Mouse (Mus musculus) forebrain, embryonic 13.5 days (tissue): ENCODE data around the gene Syt2. TPM values are rescaled to one million over a fixed set of nuclear protein-coding genes. Genes with fewer than 3 reads are reported as not detected.

Experiments used
- ATAC-seq: fragments of 200-750 bp; cut with Nextera tagmentation; 2 replicates; pipeline ENCODE4 v1.8.0; 2017
- H3K27ac ChIP-seq: fragments of 300-500 bp; sonication (generic); 2 replicates; pipeline ENCODE4 v1.5.1; 2015; ENCODE audit warnings: inconsistent platforms, mild to moderate bottlenecking, moderate library complexity
- H3K27me3 ChIP-seq: fragments of 300-500 bp; sonication (generic); 2 replicates; pipeline ENCODE4 v1.6.1; 2015; ENCODE audit warnings: mild to moderate bottlenecking, inconsistent platforms
- H3K36me3 ChIP-seq: fragments of 300-500 bp; sonication (generic); 2 replicates; pipeline ENCODE4 v1.6.1; 2015; ENCODE audit warnings: mild to moderate bottlenecking, inconsistent platforms; ENCODE audit not compliant: poor library complexity, severe bottlenecking
- H3K4me1 ChIP-seq: fragments of 300-500 bp; sonication (generic); 2 replicates; pipeline ENCODE4 v1.6.1; 2015; ENCODE audit warnings: inconsistent platforms
- H3K4me2 ChIP-seq: fragments of 300-500 bp; sonication (generic); 2 replicates; pipeline ENCODE4 v1.6.1; 2015; ENCODE audit warnings: inconsistent platforms, mild to moderate bottlenecking, moderate library complexity
- H3K4me3 ChIP-seq: fragments of 300-500 bp; sonication (generic); 2 replicates; pipeline ENCODE4 v1.5.1; 2015; ENCODE audit warnings: mild to moderate bottlenecking, inconsistent platforms
- H3K9ac ChIP-seq: fragments of 300-500 bp; sonication (generic); 2 replicates; pipeline ENCODE4 v1.6.1; 2015; ENCODE audit warnings: mild to moderate bottlenecking, inconsistent platforms
- H3K9me3 ChIP-seq: fragments of 300-500 bp; sonication (generic); replicated peaks from 2 replicates; pipeline ENCODE4 v1.6.1; 2016; ENCODE audit warnings: inconsistent platforms
- WGBS: fragments of 180-500 bp; shearing (Covaris S2); methylation state at CpG from one replicate; pipeline ENCODE4 v1.1.7; 2015; 5-methylcytosine and 5-hydroxymethylcytosine counted together
- polyA plus RNA-seq: library from polyadenylated mRNA; unstranded; fragments of >200 nt; fragmentation: Nextera tagmentation; extraction: Ambion mirVana; gene quantifications from 2 replicates; pipeline ENCODE4 v1.2.1, GENCODE M21; 2015

Syt2 gene
- polyA plus RNA-seq, 1 experiment from 2014 or later = 1.1 TPM

- Histone ChIP-seq H3K4me2 (no peak overlapping the region), H3K9me3 (no peaks in the 10 kb centered on the region), H3K4me3 (no peak overlapping the region), H3K27ac (no peak overlapping the region), H3K4me1 (no peaks in the 10 kb centered on the region), H3K27me3 (no peaks in the 10 kb centered on the region), H3K9ac (no peak overlapping the region), H3K36me3 (peaks cover 9% of the 10 kb centered on the region)
- ATAC-seq = no peak
- whole genome bisulfite sequencing = 70% methylated on average over 13 of the region's 13 CpGs
These were observed 109.2 kb downstream of the Syt2 start for GRCm38 (mm10) chr1:134755548-134756189.

GRCm38 (mm10) chr1:134756190-134756873 lies 109.9 kb downstream of the Syt2 start:
- no peak overlapping the region for H3K4me3 ChIP-seq
- 64% methylated on average over 10 of the region's 10 CpGs for WGBS
- H3K4me2 ChIP-seq = no peak overlapping the region
- ATAC-seq = no peak
- peaks cover 9% of the 10 kb centered on the region for H3K36me3 ChIP-seq
- H3K9me3 ChIP-seq = no peaks in the 10 kb centered on the region
- no peak overlapping the region for H3K9ac ChIP-seq
- H3K4me1 ChIP-seq = no peaks in the 10 kb centered on the region
- H3K27ac ChIP-seq = no peak overlapping the region
- H3K27me3 ChIP-seq = no peaks in the 10 kb centered on the region

GRCm38 (mm10) chr1:134757230-134757629 lies 110.8 kb downstream of the Syt2 start:
- H3K4me3 ChIP-seq = no peak overlapping the region
- no peaks in the 10 kb centered on the region for H3K27me3 ChIP-seq
- H3K4me2 ChIP-seq = no peak overlapping the region
- no peaks in the 10 kb centered on the region for H3K4me1 ChIP-seq
- H3K36me3 ChIP-seq = peaks cover 9% of the 10 kb centered on the region
- whole genome bisulfite sequencing = 90% methylated on average over 3 of the region's 3 CpGs
- H3K27ac ChIP-seq = no peak overlapping the region
- H3K9me3 ChIP-seq = no peaks in the 10 kb centered on the region
- no peak for ATAC-seq
- H3K9ac ChIP-seq = no peak overlapping the region

- ATAC-seq = no peak
- H3K4me1 ChIP-seq = no peaks in the 10 kb centered on the region
- no peaks in the 10 kb centered on the region for H3K27me3 ChIP-seq
- no peak overlapping the region for H3K4me3 ChIP-seq
- H3K27ac ChIP-seq = no peak overlapping the region
- 96% methylated on average over 6 of the region's 6 CpGs for WGBS
- H3K36me3 ChIP-seq = peaks cover 9% of the 10 kb centered on the region
- no peak overlapping the region for H3K9ac ChIP-seq
- no peaks in the 10 kb centered on the region for H3K9me3 ChIP-seq
- H3K4me2 ChIP-seq = no peak overlapping the region
These were observed 112.7 kb downstream of the Syt2 start for GRCm38 (mm10) chr1:134759133-134759532.

GRCm38 (mm10) chr1:134760642-134761041 lies 114.2 kb downstream of the Syt2 start:
- Histone ChIP-seq H3K4me2 (no peak overlapping the region), H3K27me3 (no peaks in the 10 kb centered on the region), H3K9ac (no peak overlapping the region), H3K36me3 (peaks cover 9% of the 10 kb centered on the region), H3K9me3 (no peaks in the 10 kb centered on the region), H3K27ac (no peak overlapping the region), H3K4me1 (no peaks in the 10 kb centered on the region), H3K4me3 (no peak overlapping the region)
- 86% methylated on average over 5 of the region's 5 CpGs for WGBS
- no peak for ATAC-seq

- H3K4me3 ChIP-seq = no peak overlapping the region
- no peak overlapping the region for H3K9ac ChIP-seq
- whole genome bisulfite sequencing = 89% methylated on average over 7 of the region's 7 CpGs
- no peaks in the 10 kb centered on the region for H3K9me3 ChIP-seq
- H3K4me1 ChIP-seq = no peaks in the 10 kb centered on the region
- no peaks in the 10 kb centered on the region for H3K27me3 ChIP-seq
- H3K36me3 ChIP-seq = peaks cover 9% of the 10 kb centered on the region
- no peak overlapping the region for H3K27ac ChIP-seq
- no peak for ATAC-seq
- H3K4me2 ChIP-seq = no peak overlapping the region
These were observed 115.1 kb downstream of the Syt2 start for GRCm38 (mm10) chr1:134761534-134761933.

- WGBS = 94% methylated on average over 4 of the region's 4 CpGs
- no peak overlapping the region for H3K4me3 ChIP-seq
- H3K4me2 ChIP-seq = no peak overlapping the region
- H3K36me3 ChIP-seq = peaks cover 20% of the 10 kb centered on the region
- H3K9ac ChIP-seq = no peak overlapping the region
- H3K4me1 ChIP-seq = no peaks in the 10 kb centered on the region
- no peaks in the 10 kb centered on the region for H3K9me3 ChIP-seq
- no peaks in the 10 kb centered on the region for H3K27me3 ChIP-seq
- no peak for ATAC-seq
- H3K27ac ChIP-seq = no peak overlapping the region
These were observed 116.8 kb downstream of the Syt2 start for GRCm38 (mm10) chr1:134763250-134763649.

GRCm38 (mm10) chr1:134763776-134764438 lies 117.4 kb downstream of the Syt2 start:
- Histone ChIP-seq H3K36me3 (peaks cover 20% of the 10 kb centered on the region), H3K4me3 (no peak overlapping the region), H3K4me2 (no peak overlapping the region), H3K9ac (no peak overlapping the region), H3K27me3 (no peaks in the 10 kb centered on the region), H3K4me1 (no peaks in the 10 kb centered on the region), H3K9me3 (no peaks in the 10 kb centered on the region), H3K27ac (no peak overlapping the region)
- 90% methylated on average over 11 of the region's 11 CpGs for WGBS
- no peak for ATAC-seq

- 66% methylated on average over 7 of the region's 7 CpGs for WGBS
- no peaks in the 10 kb centered on the region for H3K4me1 ChIP-seq
- H3K9ac ChIP-seq = no peak overlapping the region
- no peak overlapping the region for H3K4me2 ChIP-seq
- H3K4me3 ChIP-seq = no peak overlapping the region
- H3K9me3 ChIP-seq = no peaks in the 10 kb centered on the region
- H3K27ac ChIP-seq = no peak overlapping the region
- no peak for ATAC-seq
- H3K27me3 ChIP-seq = no peaks in the 10 kb centered on the region
- H3K36me3 ChIP-seq = peaks cover 16% of the 10 kb centered on the region
These were observed 118.5 kb downstream of the Syt2 start for GRCm38 (mm10) chr1:134764831-134765458.

GRCm38 (mm10) chr1:134766448-134766847 lies 120.0 kb downstream of the Syt2 start:
- H3K36me3 ChIP-seq = peaks cover 13% of the 10 kb centered on the region
- H3K9ac ChIP-seq = no peak overlapping the region
- H3K27ac ChIP-seq = no peak overlapping the region
- H3K27me3 ChIP-seq = no peaks in the 10 kb centered on the region
- WGBS = 83% methylated on average over 4 of the region's 4 CpGs
- no peaks in the 10 kb centered on the region for H3K9me3 ChIP-seq
- no peak overlapping the region for H3K4me2 ChIP-seq
- no peaks in the 10 kb centered on the region for H3K4me1 ChIP-seq
- H3K4me3 ChIP-seq = no peak overlapping the region
- no peak for ATAC-seq

- no peak overlapping the region for H3K27ac ChIP-seq
- peaks cover 35% of the 10 kb centered on the region for H3K36me3 ChIP-seq
- no peaks in the 10 kb centered on the region for H3K27me3 ChIP-seq
- 96% methylated on average over 5 of the region's 5 CpGs for WGBS
- H3K4me1 ChIP-seq = no peaks in the 10 kb centered on the region
- no peak overlapping the region for H3K4me2 ChIP-seq
- H3K9me3 ChIP-seq = no peaks in the 10 kb centered on the region
- H3K9ac ChIP-seq = no peak overlapping the region
- ATAC-seq = no peak
- no peak overlapping the region for H3K4me3 ChIP-seq
These were observed 123.8 kb downstream of the Syt2 start for GRCm38 (mm10) chr1:134770312-134770711.

- H3K9me3 ChIP-seq = no peaks in the 10 kb centered on the region
- H3K27me3 ChIP-seq = no peaks in the 10 kb centered on the region
- no peak for ATAC-seq
- no peaks in the 10 kb centered on the region for H3K4me1 ChIP-seq
- WGBS = 85% methylated on average over 6 of the region's 6 CpGs
- H3K27ac ChIP-seq = no peak overlapping the region
- H3K4me3 ChIP-seq = no peak overlapping the region
- peaks cover 41% of the 10 kb centered on the region for H3K36me3 ChIP-seq
- H3K4me2 ChIP-seq = no peak overlapping the region
- no peak overlapping the region for H3K9ac ChIP-seq
These were observed 124.9 kb downstream of the Syt2 start for GRCm38 (mm10) chr1:134771353-134771752.
